Mouse (Mus musculus): ENCODE data around the gene Ralgapa2.

DNA sequence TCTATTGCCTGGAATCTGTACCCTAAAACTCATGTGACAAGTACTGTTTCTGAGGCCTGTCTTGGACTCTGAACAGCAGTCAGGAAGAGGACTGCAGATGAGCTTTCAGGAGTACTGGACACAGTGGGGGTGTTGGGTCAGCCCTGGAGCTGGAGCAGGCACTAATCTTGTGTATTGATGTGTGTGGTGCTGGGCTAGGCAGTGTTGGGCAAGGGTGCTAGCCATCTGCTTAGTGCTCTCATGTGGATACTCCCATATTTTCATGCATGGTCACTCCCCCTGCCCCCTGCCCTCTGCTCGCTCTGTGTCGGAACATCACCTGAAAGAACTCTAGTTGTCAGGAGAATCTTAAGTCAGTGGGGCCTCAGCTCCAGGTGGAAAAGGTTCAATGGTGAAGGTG lies 268.1 kb downstream of the Ralgapa2 start:
- TF ChIP-seq GATA1 (IDR thresholded peaks at IDR 0.05; ENCODE audit: low read length) (no peak), TAL1 (IDR thresholded peaks at IDR 0.05; ENCODE audit: low read length) (no peak)

Data from erythroblast, embryonic 14.5 days (primary cell).